Mouse (Mus musculus) kidney, adult 9 months (tissue): ENCODE measurements at regions not wholly inside any gene's neighbourhood (a gene's known extent, or its start where the extent isn't known, plus 50 kb on each side); places are given as distances from the start of the nearest gene placed in this dataset.

Experiments
- DNase-seq: peaks from one replicate; pipeline ENCODE4 v3.0.0; 2022

DNA sequence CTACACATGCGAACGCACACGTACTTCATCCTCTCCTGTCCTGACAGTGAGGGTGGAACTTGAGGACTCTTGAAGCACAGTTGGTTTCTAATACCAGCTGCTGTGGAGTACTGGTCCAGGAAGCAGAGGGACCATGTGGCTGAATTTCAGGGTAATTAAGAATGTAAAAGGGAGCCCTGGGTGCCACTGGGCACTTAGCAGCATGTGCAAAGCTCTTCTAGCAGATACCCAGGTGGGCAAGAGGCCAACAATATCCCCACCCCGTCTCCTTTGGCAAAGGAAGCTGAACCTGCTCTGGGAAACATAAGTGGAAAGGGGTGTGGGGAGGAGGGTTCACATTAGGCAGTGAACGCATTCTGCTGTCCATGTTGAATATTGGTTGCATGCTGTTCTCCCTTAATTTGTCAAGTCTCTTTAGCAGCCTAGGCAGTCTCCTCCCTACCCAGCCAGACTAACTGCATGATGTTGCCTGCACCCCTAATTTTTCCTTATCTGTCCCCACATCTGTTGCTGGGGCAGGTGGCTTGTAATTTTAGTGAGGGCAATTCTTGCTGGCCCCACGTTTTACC is 369.6 kb downstream of the Sorl1 start:
- DNase-seq = no peak

DNA sequence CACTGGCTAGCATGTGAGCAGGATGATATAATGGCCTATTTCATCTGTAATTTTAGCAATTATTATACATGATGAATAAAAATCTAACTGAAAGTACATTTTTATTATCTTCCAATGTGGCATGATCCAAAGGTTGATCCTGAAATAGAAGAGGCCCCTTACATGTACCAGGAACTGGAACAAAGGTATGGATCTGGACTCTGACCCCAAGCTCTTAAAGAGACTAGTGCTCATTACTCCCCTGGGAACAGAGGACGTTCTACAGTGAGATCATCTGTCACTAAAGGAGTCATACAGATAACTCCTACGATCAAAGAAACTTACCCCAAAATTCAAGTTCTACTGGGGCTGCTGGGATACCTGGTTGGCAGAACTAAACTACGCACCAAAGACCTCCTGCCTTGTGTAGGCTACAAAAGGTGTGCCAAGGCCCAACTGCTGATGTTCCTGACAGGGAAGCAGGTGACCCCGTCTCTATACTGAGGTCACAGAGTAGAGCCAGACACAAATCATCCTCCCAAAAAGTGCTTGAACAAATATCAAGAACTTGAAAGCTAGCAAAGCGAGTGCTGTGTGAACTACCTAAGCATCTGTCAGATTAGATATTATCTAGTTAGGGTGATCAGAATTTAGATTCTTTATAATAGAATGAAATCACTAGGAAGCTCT is 378.0 kb downstream of the Sorl1 start:
- DNase-seq = peak; percentile 31

DNA sequence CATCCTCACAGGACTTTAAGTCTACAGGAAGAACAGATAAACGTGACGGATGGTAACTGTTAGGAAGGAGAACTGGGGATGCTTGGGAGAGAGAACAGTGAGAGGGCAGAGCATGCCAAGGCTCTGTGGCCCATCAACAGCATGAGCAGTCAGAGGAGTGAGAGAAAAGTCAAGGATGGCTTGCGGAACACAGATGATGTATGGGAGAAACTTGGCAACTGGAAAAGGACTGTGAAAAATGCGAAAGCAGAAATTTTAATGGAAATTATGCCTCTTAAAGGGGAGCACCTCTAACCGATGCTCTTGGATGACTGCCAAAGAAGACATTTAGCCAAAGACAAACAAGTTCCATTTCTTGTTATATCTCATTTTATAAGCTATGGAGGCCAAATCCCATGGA is 382.6 kb downstream of the Sorl1 start:
- no peak for DNase-seq

DNA sequence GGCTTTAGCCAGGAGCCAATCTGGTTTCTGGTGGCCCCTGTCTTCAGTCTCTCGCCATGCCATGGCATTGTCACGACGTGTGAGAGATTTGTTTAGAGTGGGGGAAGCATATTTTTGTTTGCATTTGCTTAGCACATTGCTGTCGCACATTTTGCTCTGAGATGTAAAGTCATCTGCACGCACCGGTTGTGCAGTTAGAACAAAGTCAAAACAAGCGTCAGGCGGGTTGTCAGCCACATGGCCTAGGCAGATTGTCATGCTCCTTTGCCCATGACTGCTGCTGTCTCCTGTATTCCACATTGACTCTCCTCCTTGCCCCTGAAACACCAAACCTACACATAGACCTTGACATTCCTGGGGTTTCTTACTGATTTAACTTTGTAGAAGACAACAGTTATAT is 383.6 kb downstream of the Sorl1 start:
- no peak for DNase-seq

DNA sequence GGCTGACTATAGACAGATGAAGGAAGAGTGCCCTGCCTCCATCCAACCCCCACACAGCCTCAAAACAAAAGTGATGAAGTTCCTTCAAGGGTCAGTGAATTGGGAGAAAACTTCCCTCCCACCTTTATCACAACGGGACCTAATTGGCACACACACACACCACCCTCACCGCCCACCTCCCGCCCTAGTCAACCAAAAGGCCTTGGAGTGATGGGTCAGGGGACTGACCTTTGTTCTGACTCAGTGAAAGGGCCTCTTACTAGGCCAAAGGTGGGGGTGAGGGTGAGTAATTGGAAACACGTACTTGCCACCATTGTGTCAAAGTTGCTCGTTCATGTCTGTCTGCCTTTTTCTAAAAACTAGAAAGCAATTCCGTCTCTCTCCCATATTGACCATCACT is 386.4 kb downstream of the Sorl1 start:
- no peak for DNase-seq

DNA sequence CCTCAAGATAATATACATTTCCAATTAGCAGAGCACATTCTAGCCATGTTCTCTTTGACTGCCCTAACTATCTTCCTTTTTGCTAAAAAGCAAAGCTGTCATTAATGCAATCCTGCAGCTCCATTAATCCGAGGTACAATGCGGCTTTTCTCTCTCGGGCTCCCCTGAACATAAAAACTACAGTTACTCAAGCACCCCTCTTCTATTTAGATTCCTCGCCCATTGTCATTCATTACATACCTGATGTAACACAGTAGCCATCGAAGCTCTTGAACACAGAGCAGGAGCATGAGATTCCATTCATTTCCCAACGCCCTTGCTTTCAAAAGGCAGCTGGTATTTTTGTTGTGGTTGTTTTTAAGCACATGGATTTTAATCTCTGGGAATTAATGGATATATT is 387.2 kb downstream of the Sorl1 start:
- DNase-seq = no peak

DNA sequence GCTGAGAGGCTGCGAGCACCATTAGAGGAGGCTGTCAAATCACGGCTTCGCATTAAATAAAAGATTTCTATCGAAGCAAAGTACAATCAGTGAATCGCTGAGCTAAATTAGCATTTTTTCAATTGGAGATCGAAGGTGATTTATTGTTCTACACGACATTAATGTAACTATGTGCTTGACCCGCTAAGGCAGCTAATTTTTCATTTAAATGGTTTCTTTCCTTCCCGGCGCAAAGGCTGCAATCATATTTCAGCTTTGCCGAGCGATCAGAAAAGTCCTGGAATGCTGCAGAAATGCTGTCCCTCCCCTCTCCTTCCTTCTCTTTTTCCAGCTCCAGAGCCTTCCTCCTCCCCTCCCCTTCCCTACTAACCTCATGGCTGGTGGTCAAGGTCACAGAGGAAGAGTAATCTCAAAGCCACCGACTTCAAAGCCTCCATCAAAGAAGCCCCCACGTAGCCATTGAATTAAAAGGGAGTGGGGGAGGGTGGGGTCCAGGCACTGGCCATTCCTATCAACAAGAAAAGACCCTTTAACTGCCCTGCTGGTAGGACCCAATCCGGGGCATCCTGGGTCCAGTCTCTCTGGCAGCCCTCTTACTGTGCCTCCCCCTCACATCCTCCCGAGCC is 387.8 kb downstream of the Sorl1 start:
- DNase-seq = peak; percentile 2

DNA sequence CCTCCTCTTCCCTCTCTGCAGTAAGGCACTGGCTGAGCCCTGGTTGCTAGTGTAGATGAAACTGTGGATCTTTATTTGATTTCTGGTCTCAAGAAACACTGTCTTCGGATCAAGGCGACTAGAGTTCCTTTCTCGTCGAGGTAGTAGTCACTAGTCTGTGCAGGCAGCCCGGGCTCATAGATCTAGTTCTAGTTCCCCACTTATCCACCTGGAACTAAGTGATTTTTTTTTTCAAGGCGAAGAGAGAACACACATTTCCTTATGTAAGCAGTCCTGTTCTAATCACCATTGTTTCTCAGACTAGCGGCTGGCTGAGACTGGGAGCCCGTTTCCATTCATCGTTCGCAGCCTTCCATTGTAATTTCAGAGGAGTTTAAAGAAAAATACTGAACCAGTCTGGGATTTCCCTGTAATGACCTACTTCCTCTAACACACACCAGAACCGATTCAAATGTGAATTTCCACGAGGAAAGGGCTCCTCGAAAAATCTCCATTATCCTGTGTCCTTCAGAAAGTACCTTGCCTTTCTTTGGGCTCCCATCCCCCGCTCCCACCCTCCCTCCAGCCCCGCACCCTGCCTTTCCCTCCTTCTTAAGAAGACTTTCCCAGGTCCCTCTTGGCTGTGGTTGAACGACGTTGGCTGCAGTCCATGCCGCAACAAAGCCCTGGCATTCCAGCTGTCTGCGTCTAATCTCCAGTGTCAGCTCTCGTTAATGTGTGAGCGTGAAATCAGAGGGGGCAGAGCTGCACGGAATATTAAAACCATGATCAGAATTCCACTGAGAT is 388.5 kb downstream of the Sorl1 start:
- peak; percentile 41 for DNase-seq

DNA sequence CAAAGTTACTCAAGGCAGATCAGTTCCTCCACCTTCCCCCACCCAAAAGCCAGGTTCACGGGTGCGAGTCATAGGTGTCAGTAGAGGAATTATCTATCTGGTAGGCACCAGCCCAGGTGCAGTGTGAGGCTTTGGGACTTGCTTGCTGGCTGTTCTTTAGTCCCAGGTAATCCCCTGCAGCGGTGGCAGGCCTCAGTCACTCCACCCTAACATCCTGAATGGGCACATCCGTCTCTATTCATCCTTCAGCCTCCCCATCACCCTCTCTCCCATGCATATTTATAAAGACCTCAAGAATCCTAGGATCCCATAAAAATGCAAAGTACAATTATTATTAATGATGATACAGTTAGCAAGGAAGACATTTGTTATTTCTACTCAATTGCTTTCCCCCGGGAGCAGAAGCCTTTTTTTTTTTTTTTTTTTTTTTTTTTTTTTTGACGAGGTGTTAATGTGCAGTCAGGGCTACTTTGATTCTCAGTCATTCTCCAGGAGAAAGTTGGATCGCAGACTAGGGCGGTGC is 389.1 kb downstream of the Sorl1 start:
- no peak for DNase-seq

DNA sequence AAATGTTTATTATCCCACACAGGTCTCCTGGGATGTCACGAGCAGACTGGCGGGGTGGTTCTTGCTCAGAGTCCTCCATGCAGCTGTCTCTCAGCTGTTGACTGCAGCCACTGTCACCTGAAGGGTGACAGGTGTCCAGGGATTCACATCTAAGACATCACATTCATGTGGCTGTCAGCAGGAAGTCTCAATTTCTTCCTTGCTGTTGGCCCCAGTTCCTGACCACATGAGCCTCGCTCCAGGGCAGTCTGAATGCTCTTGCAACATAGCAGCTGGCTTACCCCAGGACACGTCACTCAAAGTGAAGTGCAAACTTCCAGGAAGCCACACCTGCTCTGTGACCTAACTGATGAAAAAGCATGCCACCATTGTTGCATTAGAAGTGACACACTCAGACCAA is 402.5 kb downstream of the Sorl1 start:
- DNase-seq = no peak

DNA sequence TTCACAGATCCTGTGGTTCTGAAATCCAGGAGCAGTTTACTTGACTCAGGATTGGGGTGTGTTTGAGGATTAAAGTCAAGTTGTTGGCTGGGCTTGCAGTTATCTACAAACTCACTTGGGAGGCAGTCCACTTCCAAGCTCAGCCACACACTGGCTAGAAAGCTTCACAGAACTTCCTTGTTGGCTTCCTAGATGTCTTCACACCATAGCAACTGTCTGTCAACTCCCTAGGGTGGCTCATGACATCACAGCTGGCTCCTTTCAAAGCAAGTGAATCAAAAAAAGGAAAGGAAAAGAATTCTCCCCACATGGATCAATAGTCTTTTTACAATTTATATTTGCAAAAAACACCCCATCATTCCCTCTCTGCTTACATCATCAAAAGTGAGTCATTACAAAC is 408.9 kb downstream of the Sorl1 start:
- DNase-seq = no peak

DNA sequence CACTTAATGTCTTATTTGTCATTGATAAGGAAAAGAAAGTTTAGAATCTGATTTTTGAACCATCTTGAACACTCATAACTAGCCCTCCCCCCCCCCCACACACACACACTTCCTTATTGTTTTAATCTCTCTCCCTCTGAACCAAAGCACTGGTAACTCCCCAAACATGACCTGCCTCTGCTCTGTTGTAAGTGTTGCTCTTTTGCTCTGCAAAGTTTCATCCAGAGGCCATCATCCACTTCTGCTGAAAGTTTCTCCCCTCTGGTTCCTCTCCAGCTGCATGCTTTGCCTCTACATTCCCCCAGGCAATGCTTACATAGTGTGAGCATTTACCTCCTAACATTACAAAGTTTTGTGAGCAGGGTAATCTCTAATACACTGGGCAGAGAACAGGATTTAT is 418.1 kb downstream of the Sorl1 start:
- DNase-seq = no peak

DNA sequence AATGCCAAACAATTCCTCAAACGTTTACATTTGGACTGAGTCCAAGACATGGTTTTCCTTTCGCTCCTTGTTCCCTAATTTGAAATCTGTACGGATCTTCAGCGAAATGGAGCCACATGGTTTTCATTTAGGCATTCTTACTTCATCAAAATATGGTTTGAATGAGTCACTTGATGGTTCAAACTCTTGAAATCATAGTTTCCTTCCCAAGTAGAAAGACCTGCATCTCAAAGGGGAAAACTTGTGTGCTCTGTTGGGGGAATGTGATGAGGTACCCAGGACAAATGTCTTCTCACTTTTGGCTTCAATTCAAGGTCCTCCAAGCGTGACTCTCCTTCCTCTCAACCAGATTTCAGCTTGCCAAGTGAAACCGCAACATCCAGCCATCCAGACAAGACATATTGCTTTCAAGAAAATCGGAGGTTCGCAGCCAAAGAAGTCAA is 418.6 kb downstream of the Sorl1 start:
- DNase-seq = no peak

DNA sequence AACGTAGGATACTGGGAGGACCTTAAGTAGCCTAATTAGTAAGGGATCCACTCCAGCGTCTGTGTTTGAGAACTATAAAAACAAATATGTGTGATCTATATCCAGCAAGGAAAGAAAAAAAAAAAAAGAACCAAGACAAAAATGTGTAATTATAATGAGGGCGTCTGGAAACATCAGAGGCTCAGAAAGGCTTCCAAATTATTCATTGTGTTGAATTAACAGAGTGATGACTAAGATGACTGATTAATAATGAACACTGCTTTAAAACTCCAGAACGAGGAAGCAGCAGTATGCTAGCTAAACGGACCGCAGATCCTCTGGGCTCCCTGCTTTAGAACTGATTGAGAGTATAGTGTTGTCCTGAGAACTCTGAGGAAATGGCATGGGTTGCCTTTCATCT is 421.0 kb downstream of the Sorl1 start:
- DNase-seq = no peak

DNA sequence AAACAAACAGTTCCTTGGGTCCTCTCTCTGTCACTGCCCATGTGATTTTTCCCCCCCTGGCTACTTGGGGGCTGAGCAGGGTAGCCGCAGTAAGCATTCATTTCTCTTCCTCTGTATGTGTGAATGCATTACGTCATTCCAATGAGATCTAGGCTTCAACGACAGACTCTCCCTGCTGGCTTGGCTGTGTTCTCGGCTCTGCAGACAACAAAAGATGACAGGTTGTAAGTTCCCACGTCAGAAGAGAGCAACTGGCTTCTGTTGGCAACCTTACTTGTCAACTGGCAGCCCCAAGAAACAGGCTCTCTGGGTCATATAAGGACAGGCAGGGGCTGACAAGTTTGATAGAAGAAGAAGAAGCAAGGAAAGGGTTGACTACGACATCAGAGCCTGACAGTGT is 423.4 kb downstream of the Sorl1 start:
- no peak for DNase-seq

DNA sequence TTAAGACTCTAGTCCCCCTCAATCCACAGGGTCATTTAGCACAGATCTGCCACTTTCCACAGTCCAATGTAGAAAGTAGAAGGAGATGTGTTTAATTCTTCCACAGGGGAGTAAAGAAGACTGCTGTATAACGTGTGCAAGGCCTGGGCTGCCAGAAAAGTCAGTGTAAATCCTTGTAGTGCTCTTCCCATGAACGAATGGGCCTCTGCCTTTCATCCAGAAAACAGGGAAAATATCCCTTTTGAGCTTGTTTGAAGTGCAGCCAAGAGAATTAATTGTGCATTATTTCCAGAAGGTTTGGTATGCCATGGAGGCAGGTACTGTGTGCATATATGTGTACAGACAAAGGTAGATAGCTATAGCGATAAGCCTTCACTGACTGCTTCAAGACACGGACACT is 425.1 kb downstream of the Sorl1 start:
- DNase-seq = no peak

DNA sequence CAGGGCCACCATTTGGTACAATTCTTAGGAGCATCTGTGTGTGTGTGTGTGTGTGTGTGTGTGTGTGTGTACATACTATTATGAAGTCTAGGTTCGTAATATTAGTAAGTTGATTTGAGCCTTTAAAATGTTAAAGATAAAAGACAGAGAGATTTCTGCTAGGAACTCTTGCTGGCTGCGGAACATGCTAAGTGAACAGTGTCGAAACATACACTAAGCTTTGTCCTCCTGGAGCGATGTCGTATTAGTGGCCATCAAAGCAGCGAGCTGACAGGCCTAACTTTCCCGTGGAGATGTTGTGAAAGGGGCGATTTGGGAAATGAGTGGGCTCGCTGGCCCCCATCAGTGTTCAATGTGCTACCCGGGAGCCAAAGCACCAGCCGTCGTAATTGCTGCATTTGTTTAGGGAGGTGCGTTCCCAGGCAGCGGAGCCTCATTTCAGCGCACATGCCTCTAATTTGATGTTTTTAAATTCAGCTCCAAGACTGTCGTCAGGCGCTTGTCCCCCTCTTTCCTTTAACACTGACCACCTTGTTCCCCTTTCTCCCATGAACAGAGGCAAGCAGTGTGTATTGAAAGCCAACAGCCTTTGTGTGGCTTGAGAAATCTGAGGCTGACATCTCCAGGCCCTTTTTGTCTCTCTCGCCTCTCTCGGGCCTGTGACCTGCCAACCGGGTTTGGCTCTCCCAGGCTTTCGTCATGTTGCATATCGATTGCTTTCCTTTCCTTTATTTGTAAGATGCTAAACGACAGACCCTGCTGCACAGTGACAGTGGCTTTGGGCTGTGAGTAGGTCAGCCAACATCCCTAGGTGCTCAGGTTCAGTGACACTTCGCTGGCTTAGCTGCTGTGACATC is 426.3 kb downstream of the Sorl1 start:
- DNase-seq = no peak

DNA sequence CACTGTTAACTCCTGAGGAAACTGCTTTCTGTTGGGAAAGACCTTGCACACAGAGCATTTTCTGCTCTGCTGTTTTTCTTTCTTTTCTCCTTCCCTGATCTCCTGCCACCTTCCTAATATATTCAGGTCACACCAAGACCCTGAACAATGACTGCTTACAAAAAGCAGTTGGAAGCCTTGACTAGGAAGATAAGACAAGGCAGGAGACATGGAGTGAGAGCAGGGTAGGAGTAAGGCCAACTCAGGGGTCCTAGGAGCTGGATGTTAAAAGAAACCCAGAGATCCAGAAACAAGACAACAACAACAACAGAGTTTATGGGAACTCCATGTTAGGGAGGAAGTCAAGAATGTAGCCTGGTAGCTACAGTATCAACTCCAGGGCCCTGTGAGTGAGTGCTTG is 426.9 kb downstream of the Sorl1 start:
- DNase-seq = no peak

DNA sequence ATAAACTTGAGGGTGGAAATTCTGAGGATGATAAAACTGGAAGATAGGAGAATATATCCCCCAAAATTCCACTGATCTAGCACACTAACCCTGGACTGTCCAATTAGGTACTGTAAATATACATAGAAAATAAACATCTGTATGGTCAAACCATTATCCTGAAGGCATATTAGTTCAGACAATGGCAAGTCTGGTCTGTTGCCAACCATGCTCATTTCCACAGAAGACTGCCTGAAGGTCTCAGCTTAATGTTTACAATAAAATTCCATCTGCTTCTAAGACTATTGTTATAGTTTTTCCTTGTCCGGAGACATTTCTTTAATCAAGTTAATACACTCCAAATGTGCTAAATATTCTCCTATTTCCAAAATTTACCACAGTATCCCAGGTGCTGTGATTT is 441.2 kb downstream of the Sorl1 start:
- no peak for DNase-seq

DNA sequence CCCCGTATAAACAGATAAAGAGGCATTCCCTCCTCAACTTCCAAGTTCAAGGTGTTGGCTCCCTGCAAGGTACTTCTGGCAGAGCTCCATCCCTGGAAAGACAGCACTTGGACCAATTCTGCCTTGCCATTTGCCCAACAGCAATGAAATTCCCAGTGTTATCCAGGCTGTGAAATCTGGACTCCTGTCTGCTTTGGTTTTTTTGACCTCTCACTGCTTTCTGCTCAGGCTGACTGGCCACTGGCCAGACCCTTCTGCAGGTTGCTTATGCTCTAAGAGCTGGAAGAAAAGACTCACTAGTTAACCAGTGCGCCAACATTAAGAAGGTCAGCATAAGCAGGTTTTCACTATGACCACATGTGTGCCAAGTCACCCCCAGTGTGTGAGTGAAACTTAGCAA is 448.4 kb downstream of the Sorl1 start:
- peak; percentile 47 for DNase-seq

DNA sequence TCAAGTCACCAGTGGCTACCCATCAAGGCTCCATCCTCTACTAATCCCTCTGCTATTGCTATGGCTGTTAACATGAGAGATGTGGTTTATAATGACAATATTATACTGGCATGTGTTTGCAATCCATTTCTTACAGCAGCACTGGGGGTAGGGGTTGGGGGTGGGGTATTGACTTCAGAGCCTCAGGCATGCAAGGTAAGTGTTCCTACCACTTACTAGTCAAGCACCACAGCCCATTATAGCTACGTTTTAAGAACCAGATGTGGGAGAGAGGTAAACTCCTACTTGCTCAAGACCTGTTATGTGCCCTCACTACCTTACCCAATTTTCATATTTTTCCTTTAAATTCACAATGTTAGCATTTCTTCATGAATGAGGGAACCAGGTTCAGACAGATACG is 451.1 kb downstream of the Sorl1 start:
- DNase-seq = no peak

DNA sequence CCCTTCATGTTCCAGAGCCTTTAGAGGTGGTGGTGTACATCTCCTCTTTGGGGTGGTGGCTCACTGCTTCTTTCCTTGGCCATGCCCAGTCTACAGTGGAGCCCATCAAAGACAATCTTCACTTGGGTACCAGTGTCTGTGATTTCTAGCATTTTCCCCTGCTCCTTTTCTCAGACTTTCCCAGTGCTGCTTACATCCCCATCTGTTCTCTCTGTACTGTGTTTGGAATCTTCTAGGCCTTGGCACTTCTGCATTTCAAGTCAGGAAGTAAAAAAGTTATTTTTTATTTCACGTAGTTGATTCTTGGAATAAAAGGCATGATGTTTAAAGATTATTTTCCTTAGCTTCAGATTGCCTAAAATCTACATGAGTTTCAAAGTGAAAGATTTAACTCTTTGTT is 455.4 kb downstream of the Sorl1 start:
- no peak for DNase-seq
